Mouse (Mus musculus): ENCODE results near the gene Rab31.
A peak's percentile ranks its signal among the peaks of the same experiment; 100 is the strongest.

The Rab31 gene

GRCm38 (mm10) chr17:65783182-65784161 lies 10.9 kb upstream of the Rab31 start:
- DNase-seq (ENCODE audit: low spot score in 2 of 2), result peak; percentile 83 to 90

DNA sequence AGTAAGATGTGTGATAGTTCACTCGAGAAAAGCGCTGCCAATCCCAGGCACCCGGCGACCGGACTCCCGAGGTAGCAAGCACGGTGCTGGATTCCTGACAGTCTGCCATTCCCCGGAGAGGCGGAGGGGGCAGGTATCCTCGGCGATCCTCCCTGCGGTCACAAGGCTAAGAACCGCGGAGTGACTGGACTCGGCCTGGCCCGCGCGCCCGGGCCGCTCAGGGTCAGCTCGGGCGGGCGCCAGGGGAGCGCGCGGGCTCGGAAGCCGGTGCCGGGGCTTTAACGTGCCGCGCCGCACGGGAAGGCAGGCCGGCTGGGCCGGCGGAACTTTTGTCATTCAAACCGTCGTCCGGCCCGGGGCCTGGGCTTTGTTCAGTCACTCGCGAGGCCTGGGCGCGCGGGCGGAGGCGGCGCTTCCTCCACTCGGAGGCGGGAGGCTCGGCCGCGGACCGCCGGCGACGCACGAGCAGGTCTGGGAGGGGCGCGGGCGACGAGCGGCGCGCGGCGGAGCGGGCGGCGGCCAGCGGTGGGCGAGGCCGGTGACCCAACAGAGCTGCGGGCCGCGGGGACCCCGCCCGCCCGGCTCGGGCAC lies 10.1 kb upstream of the Rab31 start, which contains the start of gene Ppp4r1:
Gene Ppp4r1, plus strand, starts transcription at position 23 of the 591 bp plus-strand sequence.
- DNase-seq (ENCODE audit: low spot score in 2 of 2), result peak; percentile 87

GRCm38 (mm10) chr17:65780970-65781369 lies 8.4 kb upstream of the Rab31 start:
- DNase-seq (ENCODE audit: low spot score in 2 of 2), result no peak

DNA sequence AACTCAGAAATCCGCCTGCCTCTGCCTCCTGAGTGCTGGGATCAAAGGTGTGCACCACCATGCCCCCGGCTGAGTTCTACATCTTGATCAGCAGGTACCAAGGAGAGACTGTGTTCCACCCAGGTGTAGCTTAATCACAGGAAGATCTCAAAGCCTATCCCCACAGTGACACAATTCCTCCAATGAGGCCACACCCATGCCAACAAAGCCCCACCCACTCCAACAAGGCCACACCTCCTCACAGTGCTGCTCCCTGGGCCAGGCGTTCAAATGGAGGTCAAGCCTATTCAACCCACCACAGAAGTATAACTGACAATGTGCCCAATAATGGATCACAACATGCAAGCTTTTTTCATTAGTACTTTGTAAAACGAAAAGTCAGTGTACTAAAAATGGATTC lies 4.9 kb upstream of the Rab31 start:
- no peak for DNase-seq (ENCODE audit: low spot score in 2 of 2)

- no peak for DNase-seq (ENCODE audit: low spot score in 2 of 2)
Measured at GRCm38 (mm10) chr17:65776228-65776627, 3.7 kb upstream of the Rab31 start.

- no peak for DNase-seq (ENCODE audit: low spot score in 2 of 2)
Measured at GRCm38 (mm10) chr17:65774439-65774838, 1.9 kb upstream of the Rab31 start.

- DNase-seq (ENCODE audit: low spot score in 2 of 2), result no peak
Measured at GRCm38 (mm10) chr17:65773617-65774016, 1.1 kb upstream of the Rab31 start.

DNA sequence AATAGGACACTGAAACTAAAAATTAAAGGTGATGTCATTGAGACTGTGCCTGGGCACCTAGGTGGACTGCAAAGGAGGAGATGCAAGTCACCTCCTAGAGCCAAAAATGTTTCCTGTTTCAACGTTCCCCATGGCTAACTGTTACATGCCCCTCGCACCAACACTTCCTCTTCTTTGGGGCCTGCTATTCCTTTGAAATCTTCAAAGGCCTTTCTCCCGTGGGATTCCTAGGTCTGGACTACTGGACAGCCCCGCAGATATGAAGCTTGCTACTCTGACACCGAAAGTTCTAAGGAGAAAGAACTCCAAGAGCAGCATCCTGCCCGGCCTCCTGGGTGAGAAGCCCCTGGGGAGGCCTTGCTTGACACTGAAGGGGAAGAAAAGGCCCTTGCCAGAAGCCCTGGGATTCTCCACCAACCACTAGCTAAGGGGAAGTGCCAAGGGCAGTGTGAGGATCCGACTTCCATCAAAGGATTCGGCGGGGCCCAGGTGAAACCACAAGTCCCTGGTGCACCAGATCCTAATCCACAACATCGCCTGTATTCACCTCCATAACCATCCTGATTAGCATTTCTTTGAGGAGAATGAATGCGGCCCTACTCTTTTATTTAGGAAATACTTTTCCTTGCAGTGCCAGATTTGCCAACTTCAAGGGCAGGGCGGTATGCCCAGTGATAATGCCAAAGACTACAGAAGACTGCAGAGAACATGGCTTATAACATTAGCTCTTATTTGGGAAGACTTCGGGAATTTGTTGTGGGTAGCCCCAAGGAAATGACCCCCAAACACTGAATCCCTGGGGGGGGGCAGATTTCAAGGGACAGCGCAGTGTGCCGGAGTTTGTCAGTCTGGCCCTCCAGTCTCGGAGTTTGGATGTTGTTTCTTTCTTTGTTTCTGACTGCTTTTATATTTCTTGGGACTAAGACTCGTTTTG lies 1.3 kb downstream of the Rab31 start:
- DNase-seq (ENCODE audit: low spot score in 2 of 2), result no peak

DNA sequence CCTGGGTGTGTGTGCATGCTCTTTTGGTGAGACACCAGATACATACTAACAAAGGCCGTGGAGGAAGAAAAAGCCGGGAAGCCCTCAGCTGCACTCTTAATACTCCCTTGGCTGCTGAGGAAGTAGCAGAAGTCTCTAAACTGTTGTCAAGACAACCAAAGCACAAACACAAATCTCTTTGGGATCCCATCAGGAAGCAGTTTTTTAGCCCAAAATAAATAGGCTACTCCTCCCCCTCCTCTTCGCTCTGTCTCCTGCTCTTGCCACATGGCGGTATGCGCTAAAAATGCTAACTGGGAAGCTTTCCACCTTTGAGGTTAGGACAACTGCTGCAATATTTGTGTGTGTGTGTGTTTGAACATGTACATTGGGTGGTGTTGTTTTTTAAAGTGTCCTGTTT lies 4.1 kb downstream of the Rab31 start:
- peak; percentile 63 to 80 for DNase-seq (ENCODE audit: low spot score in 2 of 2)

GRCm38 (mm10) chr17:65763221-65763620 lies 9.3 kb downstream of the Rab31 start:
- no peak for DNase-seq (ENCODE audit: low spot score in 2 of 2)

DNA sequence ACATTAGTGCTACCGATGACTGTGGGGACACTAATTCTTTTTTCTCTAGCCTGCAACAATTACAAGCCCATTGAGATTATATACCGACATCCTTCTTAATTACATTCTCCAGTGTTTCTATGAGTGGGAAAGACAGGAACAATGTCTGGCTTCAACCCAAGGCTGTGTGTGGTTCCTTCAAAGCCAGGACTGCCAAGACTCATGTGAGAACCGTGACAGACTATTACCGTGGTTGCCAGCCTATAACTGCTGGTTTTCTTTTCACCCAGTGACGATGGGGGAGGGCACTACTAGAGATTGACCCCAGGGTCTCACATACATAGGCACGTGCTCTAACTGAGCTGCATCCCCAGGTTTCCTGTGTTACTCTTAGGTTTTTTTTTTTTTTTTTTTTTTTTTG lies 15.4 kb downstream of the Rab31 start:
- no peak for DNase-seq (ENCODE audit: low spot score in 2 of 2)

- no peak for DNase-seq (ENCODE audit: low spot score in 2 of 2)
Measured at GRCm38 (mm10) chr17:65755857-65756256, 16.7 kb downstream of the Rab31 start.

GRCm38 (mm10) chr17:65753130-65753529 lies 19.4 kb downstream of the Rab31 start:
- DNase-seq (ENCODE audit: low spot score in 2 of 2), result no peak

GRCm38 (mm10) chr17:65750301-65750700 lies 22.3 kb downstream of the Rab31 start:
- no peak for DNase-seq (ENCODE audit: low spot score in 2 of 2)

GRCm38 (mm10) chr17:65749803-65750202 lies 22.7 kb downstream of the Rab31 start:
- no peak for DNase-seq (ENCODE audit: low spot score in 2 of 2)

- no peak for DNase-seq (ENCODE audit: low spot score in 2 of 2)
Measured at GRCm38 (mm10) chr17:65748997-65749396, 23.6 kb downstream of the Rab31 start.

DNA sequence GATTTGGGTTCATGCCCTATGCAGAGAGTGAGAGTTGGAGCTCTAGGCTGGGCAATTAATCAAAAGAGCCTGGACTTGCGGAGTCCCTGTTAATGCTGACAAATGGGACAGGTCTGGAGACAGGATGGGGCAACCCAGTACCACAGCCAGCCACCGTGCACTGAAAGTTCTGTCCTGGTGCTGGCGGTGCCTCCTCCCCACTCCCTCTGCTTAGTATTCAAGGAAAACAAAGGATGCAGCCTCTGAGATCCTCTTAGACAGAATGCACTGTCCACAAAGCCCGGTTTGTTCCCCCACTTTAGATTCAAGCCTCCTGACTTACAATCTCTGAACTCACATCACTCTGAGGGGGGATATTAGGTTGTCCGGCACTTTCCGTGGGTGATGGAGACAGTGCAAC lies 26.2 kb downstream of the Rab31 start:
- no peak for DNase-seq (ENCODE audit: low spot score in 2 of 2)

GRCm38 (mm10) chr17:65743664-65744330 lies 28.8 kb downstream of the Rab31 start:
- DNase-seq (ENCODE audit: low spot score in 2 of 2), result no peak

DNA sequence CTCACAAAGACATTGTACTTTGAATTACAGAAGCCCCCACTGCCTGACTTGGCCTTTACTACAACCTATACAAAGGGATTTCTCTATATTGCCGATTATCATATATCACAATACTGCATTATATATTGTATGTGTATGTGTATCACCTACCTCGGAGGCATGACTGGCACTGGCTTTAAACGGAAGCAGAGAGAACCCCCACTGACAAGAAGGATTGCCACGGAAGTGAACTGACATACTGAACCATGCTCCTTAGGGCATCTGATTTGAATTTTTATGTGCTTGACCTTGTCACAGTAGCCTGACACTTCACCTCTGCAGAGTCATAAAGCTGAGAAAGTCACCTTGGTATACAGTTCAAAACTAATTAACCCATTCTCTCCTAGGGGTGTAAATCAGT lies 29.6 kb downstream of the Rab31 start:
- no peak for DNase-seq (ENCODE audit: low spot score in 2 of 2)

DNA sequence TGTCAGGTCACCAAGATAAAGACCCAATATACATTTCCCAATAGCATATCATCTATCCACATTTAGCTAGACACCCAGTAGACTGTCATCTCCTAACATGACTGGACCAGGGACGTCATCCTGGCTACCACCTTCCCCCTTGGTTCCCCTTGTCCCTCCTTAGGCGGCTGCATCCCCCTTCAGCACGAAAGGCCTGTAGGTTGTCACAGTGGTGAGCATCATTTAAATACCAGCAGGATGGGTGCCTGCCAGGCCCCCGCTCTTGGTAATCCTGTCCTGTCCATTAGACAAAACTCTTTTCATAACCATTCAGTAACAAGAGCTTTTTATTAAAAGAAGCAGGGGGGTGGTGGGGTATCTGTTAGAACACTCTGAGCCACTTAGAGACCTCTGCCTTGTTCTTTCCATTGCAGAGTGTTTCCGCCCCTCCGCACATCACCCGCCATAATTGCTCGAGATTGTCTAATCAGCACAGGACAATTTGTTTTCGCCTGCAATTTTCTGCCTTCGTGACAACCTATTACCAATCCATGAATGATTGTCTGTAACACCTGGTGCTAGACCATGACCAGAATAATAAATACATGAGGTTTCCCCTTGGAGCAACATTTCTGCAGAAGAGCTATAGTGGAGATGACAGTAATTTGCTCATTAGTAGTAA lies 30.2 kb downstream of the Rab31 start:
- DNase-seq (ENCODE audit: low spot score in 2 of 2), result no peak

DNA sequence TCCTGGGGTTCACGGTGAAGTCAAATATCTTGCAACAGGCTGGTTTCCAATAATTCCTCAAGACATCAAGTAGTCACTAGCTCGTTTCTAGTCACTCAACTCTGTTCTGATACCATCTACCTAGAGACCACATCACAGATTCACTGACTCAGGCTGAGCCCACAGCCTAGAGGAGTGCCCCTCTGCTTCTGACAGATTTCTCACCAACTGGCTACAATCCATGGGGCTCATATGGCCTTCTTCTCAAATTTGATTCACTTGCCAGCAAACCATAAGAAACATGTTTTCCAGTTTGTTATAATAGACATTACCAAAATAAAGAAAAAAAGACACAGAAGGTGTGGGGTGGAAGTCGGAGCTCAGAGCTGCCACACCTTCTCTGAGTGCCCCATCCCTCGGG lies 31.0 kb downstream of the Rab31 start:
- DNase-seq (ENCODE audit: low spot score in 2 of 2), result no peak

Measured in right cerebral cortex, postnatal 10 days (tissue).